Mouse (Mus musculus) gastrocnemius, adult 8-10 months (tissue): ENCODE measurements around the gene Sec14l4. TPM values are rescaled to one million over a fixed set of nuclear protein-coding genes. Genes with fewer than 3 reads are reported as not detected.
"Not testable (repeated sequence)": the region's sequence is repeated elsewhere in the genome, so short reads cannot be mapped to it uniquely, and the experiment has no call there.

Experiments used
- DNase-seq, 2 experiments: peaks; one replicate each; pipeline ENCODE4 v3.0.0; 2022; ENCODE audit warnings: low spot score in 2 of 2
- total RNA-seq, 4 experiments: library from RNA; stranded (reverse); gene quantifications; 2 replicates each; pipeline ENCODE4 v1.2.4; 2022

Sec14l4 gene
- not detected for total RNA-seq

DNA sequence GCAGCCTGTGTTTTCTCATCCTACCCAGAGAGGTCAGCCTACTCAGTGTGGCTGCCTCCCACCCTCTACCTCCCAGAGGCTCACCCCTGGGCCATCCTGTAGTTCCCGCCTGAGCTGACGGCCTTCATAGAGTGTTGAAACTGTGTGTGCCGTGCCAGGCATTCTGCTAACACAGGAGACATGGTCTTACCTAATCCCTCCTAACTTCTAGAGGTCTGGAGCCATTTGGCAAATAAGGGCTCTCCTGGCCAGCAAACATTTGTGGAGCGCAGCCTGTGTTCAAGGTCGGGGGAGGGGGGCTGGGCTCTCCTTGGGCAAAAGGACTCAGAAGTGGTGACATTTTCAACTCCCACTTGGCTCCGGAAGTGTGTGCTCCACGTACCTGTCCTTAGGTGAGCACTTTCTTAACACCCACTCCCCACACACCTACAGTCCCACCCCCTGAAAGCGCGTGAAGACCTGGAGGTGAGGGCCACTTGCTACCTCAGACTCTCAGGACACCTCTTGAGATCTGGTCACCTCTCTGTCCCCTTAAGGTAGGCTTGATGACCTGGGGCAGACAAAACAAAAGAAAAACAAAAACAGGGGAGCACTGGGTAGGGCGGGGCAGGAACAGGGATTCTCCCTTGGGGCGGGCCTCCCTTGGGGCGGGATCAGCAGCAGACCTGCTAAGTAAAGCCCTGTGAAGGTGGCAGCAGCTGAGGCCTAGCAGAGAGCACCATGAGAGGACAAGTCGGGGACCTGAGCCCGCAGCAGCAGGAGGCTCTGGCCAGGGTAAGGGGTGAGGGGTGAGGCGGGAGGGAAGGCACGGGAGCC lies at the start of gene Sec14l4:
TSS of gene Sec14l4 (plus strand) at position 337 of the 816 bp plus-strand sequence.
- DNase-seq = no peak

DNA sequence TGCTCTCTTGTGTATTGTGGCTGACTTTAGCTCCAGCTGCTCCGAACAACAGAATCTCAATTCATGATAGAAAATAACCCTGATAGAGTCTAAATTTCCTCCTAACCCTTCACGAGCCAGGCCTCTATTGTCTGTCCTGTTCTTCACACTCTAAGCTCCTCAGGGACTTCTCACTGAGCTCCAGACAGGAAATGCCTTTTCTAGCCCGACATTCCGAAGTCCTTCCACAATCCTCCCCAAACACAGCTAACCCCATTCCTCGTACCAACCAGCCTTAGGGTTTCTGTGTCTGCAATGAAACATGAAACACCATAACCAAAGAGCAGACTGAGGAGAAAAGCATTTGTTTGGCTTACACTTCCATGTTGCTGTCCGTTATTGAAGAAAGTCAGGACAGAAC lies 49.7 kb upstream of the Sec14l4 start:
- DNase-seq = no peak

DNA sequence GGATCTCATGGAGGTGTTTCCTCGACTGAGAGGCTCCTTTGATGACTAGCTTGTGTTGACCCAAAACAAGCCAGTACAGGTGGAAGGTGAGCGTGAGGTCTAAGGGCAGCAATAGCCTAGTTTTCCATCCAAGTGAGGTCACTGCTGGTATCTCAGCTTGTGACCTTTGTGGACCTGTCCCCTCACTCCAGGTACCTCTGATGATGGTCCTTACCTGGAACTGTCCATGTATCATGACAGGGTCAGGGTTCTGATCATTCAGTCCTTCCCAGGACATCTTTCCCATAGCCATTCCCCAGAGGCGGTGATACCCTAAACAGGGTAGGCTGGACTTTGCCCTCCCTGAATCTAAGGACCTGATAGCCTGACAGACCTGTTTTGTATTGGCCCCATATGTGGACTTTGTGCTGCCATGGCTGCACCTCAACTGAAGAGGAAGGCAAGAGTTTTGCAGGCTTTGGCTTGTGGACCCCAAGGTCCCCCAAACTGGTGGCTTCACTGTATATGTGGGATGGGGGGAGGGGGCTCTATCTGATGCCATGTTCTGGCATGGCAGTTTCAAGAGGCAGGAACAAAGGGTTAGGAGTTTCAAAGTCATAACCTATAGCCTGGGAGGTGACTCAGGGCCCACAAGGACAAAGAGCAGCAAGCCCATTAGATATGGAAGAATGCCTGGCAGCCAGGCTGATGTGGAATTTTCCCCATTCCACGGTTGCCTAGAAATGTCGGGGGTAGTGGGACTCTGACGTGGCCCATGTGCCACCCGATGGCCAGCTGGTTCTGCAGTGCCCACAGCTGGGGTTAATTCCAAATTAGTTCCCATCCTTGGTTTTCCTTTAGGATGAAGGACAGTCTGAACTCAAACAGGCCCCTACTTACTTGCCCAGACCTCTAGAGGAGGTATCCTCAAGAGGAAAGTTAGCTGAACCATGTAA lies 48.7 kb upstream of the Sec14l4 start:
- no peak for DNase-seq

DNA sequence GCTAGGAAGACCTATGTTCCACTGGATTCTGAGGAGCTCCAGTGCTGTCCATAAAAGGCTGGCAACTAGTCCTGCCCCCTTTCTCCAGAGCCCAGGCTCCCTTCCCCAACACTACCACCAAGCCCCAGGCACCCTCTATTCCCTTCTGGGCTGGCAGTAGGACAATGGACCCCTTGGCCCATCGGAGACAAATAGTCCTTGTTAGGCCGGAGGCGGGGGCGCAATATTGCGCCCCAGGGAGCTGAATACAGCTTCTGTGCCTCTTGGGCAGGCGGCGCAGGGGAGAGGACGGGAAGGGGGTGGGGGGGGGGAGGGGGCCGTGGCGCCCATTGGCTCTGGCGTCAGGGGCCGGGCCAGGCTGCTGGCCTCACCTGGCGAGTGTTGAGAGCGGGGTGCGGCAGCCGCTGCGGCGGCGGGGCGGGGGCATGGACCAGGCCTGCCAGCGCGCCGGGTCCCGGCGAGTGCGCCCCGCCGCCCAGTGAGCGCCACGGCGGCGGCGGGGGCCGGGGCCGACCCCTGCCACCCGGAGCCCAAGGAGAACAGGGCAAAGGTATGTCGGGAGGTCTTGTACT lies 47.9 kb upstream of the Sec14l4 start, which contains the start of gene Gal3st1:
TSS of gene Gal3st1 (plus strand) at position 346 of the 572 bp plus-strand sequence.
- DNase-seq = no peak

DNA sequence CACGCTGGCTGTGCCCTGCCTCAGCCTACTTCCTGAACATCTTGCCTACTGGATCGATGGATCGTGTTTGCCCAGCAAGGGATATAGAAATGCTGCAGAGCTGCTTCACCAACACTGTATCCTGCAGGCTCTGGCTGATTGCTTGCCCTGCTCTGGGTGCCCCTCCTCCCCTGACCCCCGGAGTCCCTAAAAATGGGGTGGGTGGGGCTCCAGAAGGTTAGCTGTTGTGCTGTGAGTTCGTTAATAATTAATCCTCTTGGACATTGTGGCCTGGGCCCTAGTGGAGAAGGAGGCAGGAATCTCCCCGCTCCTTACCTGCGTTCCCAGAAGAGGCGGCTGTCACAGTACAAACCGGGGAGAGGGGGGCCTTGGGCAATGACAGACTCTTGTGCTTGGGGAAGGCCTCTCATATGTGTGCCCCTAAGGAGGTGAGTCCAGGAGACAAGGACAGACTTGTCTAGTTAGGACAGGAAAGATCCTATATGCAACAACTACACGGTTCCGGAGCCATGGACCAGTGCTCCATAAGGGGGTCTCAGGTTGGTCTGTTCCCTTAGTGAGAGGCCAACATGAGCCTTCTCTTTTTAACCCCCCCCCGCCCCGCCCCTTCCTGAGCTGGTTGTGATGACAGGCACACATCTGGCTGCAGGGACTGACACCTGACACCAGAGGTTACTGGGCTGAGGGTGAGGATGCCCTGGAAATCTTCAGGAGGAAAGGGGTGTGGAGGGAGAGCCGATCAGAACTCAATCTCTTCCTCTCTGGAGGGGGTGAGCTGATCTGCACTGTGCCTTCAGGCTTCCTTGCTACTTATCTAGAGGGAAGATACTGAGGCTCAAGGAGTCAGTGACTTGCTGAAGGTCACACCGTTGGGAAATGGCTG lies 47.2 kb upstream of the Sec14l4 start:
- no peak for DNase-seq

DNA sequence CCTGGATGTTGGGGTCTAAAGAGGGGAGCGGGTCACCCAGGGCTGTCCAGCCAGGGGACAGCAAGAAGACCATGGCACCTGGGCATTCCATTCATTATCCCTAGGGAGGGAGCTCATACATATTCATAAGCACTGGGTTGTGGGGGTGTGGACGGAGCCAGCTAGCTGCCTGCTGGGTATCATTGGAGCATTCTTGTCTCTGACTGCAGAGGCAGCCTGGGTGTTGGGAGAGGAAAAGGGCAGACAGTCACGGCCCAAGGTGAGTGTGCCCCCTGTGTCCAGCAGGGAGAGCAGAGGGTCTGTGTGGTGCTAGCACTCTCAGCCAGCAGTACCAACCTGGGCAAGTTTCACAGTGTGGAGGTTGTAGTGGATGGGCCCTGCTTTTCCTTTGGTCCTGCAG lies 41.5 kb upstream of the Sec14l4 start:
- DNase-seq = no peak

DNA sequence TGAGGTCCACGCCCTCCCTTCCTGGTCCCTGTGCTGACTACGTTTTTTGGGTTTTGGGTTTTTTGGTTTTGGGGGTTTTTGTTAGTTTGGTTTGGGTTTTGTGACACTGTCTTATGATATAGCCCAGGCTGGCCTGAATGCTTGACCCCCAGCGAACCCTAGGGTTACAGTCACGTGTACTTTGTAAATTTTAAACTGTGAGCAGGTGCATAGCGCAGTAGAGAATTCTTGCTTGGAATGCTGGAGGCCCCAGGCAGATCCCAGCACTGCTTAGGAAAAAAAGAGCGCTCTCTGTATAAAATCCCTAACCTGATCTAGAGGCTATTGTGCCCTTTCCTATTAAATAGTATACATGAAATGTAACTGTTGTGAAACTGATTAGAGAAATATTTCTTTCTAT lies 38.1 kb upstream of the Sec14l4 start:
- DNase-seq = no peak

DNA sequence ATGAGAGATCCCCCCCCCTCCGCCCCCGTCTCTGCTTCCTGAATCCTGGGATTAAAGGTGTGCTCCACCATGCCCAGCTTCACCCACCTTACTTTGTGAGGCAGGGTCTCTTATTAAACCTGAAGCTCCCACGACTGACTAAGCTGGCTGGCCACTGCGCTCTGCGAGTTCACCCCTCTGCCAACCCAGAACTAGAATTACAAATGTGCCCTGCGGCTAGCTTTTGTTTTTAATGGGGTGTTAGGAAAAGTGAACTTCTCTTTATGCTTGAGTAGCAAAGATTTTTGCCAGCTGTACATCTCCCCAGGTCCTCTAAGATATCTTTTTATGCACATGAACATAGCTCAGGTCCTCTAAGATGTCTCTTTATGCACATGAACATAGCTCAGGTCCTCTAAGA lies 37.3 kb upstream of the Sec14l4 start:
- no peak for DNase-seq

DNA sequence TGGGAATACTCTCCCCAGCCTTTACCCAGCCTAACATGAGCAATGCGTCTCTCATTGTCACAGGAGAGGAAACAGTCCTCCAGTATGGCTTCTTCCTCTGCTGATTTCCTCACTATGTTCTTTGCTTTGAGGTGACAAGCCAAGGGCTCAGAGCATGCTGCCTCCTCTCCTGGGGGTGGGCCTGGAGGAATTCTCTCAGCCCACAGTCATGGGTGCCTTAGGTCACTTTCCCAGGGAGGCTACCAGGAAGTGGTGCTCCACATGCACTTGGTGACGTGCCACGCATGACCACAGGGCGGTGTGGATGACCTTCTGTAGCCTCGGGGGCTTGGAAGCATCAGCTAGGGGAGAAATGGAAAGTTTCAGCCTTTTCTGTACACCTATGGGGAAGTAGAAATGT lies 35.8 kb upstream of the Sec14l4 start:
- DNase-seq = no peak

DNA sequence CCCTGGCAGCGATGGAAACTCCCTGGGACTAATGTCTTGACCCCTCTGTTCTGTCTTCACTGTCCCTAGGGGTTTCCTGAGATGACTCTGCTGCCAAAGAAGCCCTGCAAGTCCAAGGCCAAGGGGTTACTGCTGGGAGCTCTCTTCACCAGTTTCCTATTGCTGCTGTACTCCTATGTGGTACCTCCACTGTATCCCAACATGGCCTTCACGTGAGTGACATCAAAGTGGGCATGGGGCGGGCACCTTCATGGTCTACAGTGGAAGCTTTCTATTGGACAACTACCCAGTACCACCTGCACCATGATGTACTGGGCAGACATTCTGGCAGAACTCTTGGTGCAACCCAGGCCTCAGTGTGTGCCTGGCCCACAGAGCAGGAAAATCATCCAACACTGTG lies 34.4 kb upstream of the Sec14l4 start:
- no peak for DNase-seq

DNA sequence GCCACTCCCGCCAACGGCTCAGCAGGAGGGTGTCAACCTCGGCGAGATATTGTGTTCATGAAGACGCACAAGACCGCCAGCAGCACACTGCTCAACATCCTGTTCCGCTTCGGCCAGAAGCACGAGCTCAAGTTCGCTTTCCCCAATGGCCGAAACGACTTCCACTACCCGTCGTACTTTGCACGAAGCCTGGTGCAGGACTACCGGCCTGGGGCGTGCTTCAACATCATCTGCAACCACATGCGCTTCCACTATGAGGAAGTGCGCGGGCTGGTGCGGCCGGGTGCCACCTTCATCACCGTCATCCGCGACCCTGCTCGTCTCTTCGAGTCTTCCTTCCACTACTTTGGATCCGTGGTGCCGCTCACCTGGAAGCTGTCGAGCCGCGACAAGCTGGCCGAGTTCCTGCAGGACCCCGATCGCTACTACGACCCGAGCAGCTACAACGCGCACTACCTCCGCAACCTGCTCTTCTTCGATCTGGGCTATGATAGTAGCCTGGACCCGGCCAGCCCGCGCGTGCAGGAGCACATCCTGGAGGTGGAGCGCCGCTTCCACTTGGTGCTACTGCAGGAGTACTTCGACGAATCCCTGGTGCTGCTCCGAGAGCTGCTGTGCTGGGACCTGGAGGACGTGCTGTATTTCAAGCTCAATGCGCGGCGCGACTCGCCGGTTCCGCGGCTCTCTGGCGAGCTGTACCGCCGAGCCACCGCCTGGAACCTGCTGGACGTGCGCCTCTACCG lies 33.1 kb upstream of the Sec14l4 start:
- no peak for DNase-seq

DNA sequence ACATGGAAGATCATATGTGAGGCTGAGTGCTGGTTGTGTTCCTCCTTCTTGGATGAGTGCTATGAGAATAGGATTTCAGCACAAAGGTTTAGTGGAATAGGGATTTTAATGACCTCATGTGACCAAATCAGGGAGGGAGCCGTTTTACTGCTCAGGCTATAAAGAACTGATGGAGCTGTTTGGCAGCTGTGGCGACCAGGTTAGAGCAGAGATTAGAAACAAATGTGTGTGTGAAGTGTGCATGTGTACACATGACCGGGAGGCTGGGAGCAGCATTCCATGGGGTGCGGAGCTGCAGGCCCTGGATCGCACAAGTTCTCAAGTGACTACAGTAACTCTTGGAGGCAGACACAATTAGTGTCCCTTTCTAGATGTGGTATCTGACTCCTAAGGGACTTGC lies 31.7 kb upstream of the Sec14l4 start:
- no peak for DNase-seq

DNA sequence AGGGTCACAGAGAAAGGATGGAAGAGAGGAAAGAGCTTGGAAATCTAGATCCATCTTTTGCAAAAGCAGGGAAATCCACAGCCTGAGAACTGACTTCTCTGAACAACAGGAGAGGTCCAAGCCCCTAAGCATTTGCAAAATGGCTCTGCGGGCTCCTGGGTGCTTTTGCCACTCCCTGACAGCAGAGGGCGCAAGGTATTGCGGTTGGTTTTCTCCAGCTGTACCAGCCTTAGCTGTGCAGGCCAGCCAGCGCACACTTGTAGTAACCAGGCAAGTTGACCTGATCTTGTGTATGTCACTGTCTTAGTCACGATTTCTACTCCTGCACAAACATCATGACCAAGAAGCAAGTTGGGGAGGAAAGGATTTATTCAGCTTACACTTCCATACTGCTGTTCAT lies 29.7 kb upstream of the Sec14l4 start:
- DNase-seq = peak in 1 of 2 experiments; percentile 12

DNA sequence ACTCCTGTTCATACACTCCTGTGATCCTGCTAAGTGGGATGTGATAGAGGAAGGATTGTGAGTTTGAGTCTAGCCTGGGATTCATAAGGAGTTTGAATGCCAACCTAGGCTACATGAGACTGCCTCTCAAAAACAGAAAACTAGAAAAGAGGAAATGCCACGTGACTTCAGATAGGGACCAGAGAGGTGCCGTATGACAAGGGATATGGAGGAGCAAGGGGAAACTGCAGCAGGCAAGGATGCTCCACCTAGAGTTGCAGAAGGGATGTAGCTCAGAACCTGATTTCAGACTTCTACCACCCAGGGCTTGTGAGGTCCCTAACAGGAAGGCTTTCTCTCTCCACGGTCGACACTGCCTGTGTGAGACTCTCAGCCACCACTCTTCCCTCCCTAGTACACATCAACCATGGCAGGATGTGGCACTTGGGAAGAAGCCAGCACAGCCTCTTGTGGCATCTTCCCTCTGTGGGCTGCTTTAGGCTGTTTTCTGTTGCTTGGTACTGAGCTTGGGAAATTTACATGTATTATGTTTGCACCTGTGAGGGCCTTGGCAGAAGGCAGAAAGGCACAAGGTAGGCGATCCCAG lies 25.9 kb upstream of the Sec14l4 start:
- DNase-seq = no peak

DNA sequence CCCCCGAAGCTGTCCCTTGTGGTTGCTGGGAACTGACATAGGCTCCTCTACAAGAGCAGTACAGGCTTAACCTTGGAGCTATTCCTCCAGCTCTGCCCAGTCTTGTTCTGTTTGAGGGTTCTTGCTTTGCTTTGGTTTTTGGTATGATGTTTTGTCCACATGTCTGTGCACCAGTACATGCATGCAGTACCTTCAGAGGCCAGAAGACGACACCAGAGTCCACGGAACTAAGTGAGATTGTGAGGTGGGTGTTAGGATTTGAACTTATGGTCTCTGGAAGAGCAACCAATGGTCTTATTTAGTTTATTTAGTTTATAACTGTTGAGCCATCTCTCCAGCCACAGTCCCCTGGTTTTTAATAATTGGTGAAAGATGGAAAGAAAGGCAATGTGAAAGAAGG lies 24.8 kb upstream of the Sec14l4 start:
- no peak for DNase-seq

DNA sequence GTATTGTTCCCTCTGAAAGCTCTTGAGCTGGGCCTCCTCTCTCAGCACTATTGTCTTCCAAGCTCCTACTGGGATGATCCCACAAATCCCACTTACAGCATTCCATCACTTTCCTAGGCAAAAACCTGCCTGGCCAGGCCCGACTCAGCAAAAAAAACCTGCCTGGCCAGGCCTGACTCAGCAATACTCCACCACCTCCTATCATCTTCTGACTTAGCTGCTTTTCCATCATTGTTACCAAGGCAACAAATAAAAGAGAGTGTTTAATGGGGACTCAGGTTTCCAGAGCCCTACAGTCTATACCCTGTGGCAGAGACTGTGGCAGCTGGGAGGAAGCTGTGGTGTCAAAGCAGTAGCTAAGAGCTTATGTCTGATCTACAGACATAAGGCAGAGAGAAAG lies 18.6 kb upstream of the Sec14l4 start:
- no peak for DNase-seq

DNA sequence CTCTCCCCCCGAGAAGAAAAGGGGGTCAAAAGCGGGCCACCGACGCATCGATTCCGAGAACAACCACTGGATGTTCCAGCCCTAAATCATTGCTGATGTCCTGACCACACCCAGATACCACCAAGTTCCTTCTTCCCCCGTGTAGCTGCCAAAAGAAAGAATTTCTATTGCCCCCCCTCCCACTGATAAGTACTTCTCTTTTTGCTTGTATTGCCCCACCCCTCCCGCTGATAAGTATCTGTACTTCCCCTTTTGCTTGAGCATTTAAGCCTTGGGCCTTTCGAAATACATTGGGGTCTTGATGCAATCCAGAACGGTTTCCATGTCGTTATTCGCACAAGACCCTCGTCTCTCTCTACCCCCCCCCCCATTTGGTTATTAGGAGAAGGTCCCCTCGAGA lies 15.5 kb upstream of the Sec14l4 start:
- not testable (repeated sequence) for DNase-seq

DNA sequence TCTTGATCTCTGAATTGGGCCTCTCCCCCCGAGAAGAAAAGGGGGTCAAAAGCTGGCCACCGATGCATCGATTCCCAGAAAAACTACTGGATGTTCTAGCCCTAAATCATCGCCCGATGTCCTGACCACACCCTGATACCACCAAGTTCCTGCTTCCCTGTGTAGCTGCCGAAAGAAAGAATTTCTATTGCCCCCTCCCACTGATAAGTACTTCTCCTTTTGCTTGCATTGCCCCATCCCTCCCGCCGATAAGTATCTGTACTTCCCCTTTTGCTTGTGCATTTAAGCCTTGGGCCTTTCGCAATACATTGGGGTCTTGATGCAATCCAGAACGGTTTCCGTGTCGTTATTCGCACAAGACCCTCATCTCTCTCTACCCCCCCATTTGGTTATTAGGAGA lies 9.2 kb upstream of the Sec14l4 start:
- not testable (repeated sequence) for DNase-seq

DNA sequence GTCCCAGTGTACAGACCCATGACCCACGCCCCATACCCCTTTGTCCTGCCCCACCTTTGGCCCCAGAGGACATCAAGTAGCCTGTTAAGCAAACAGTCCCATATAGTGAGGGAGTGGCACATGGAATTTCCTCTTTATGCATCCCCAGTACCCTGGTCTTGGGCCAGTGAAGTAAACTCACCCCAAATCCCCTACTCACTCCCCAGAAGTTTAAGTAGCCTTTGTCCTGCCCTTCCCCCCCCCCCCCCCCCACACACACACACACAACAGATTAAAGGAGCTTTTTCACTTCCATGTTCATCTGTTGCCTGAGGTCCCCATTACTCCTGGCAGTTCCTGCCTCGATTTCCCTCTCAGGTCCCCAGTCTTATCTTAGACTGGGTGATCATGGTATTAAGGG lies 7.9 kb upstream of the Sec14l4 start:
- DNase-seq = no peak

DNA sequence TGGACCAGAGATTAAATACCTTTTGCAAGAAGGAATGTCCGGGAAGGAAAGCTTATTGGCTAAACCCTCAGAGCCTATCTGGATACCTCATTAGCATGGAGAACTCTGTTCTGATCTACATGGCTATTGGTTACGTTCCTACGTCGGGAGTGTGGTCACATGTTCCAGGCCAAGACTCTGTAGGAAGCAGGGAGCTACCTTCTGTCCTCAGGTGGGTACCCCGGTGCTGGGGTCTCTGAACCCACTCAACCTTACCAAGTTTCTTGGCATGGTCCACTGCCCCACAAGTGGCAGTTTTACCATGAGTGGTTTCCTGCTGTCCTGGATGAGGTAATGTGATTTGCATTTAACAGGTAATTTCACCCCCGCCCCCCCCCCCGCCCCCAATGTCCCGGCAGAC lies 4.2 kb upstream of the Sec14l4 start:
- DNase-seq = no peak
